Mouse (Mus musculus): ENCODE results near the gene Celf6. TPM values are rescaled to one million over a fixed set of nuclear protein-coding genes. Genes with fewer than 3 reads are reported as not detected.

Celf6 gene
- polyA plus RNA-seq, 1 experiment from 2014 or later, result 2.9 TPM

- Histone ChIP-seq H3K27me3 (replicated peaks; ENCODE audit: control insufficient read depth, insufficient read depth, low read length) (no peaks in the 10 kb centered on the region), H3K9ac (ENCODE audit: low read depth, low read length) (no peak overlapping the region), H3K36me3 (ENCODE audit: control insufficient read depth, insufficient read depth, low read length) (no peaks in the 10 kb centered on the region), H3K4me2 (ENCODE audit: low read depth, low read length) (no peak overlapping the region), H3K4me1 (ENCODE audit: control insufficient read depth, insufficient read depth, low read length) (no peaks in the 10 kb centered on the region), H3K9me3 (ENCODE audit: control insufficient read depth, low read length) (no peaks in the 10 kb centered on the region), H3K27ac (ENCODE audit: low read length) (no peak overlapping the region), H3K4me3 (ENCODE audit: low read length) (no peak overlapping the region)
- 78% methylated on average over 2 of the region's 2 CpGs for WGBS
- no peak for ATAC-seq
These were observed 33.2 kb downstream of the Celf6 start for GRCm38 (mm10) chr9:59610950-59611349.

- Histone ChIP-seq H3K4me2 (ENCODE audit: low read depth, low read length) (no peak overlapping the region), H3K4me3 (ENCODE audit: low read length) (no peak overlapping the region), H3K9me3 (ENCODE audit: control insufficient read depth, low read length) (no peaks in the 10 kb centered on the region), H3K9ac (ENCODE audit: low read depth, low read length) (no peak overlapping the region), H3K36me3 (ENCODE audit: control insufficient read depth, insufficient read depth, low read length) (no peaks in the 10 kb centered on the region), H3K27me3 (replicated peaks; ENCODE audit: control insufficient read depth, insufficient read depth, low read length) (no peaks in the 10 kb centered on the region), H3K27ac (ENCODE audit: low read length) (no peak overlapping the region), H3K4me1 (ENCODE audit: control insufficient read depth, insufficient read depth, low read length) (0 out of 2 replicates have a peak, but pooled peaks cover 3% of the 10 kb centered on the region)
- ATAC-seq, result no peak
- WGBS, result 80% methylated on average over 2 of the region's 2 CpGs
These were observed 38.1 kb downstream of the Celf6 start for GRCm38 (mm10) chr9:59615797-59616196.

DNA sequence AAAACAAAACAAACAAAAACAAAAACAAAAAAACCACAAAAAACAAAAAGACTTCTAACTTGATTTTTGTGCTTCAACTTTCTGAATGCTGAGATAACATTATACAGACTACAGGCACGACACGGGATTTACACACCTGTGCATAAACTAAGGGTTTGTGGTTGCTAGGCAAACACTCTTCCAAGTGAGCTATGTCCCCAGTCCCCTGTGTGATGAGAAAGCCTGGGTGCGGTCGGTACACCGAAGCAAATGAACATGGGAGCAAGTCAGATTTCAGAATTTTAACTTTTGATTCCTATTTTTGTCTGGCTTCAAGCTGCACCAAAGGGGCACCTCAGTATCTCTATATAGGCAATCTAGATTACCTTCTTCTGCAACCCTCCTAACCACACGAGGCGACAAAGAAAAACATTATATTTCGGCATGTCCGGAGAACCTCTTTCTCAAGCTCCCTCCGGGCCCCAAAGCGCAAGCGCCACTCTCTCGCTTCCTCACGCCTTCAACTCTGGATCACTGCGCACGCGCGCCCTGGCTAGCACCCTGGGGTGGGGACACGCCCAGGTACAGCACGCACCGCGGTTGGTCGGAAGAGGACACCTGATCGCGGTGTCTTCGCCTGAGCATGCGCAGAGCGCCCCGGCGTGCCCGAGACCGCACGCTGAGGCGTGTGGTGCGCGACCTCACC is 39.0 kb downstream of the Celf6 start, which contains the start of gene Parp6:
Gene Parp6 (plus strand): TSS at position 663 of the 685 bp plus-strand sequence.
- ATAC-seq, result peak; percentile 100
- H3K9me3 ChIP-seq (ENCODE audit: control insufficient read depth, low read length), result no peaks in the 10 kb centered on the region
- peak within 1 kb of the TSS; percentile 92 for H3K27ac ChIP-seq (ENCODE audit: low read length)
- peak within 1 kb of the TSS; percentile 96 for H3K9ac ChIP-seq (ENCODE audit: low read depth, low read length)
- no peaks in the 10 kb centered on the region for H3K36me3 ChIP-seq (ENCODE audit: control insufficient read depth, insufficient read depth, low read length)
- H3K4me3 ChIP-seq (ENCODE audit: low read length), result peak within 1 kb of the TSS; percentile 97
- under 1% methylated on average over 36 of the region's 36 CpGs for WGBS
- H3K4me1 ChIP-seq (ENCODE audit: control insufficient read depth, insufficient read depth, low read length), result 0 out of 2 replicates have a peak, but pooled peaks cover 3% of the 10 kb centered on the region
- H3K4me2 ChIP-seq (ENCODE audit: low read depth, low read length), result peak within 1 kb of the TSS; percentile 67
- H3K27me3 ChIP-seq (replicated peaks; ENCODE audit: control insufficient read depth, insufficient read depth, low read length), result no peaks in the 10 kb centered on the region

DNA sequence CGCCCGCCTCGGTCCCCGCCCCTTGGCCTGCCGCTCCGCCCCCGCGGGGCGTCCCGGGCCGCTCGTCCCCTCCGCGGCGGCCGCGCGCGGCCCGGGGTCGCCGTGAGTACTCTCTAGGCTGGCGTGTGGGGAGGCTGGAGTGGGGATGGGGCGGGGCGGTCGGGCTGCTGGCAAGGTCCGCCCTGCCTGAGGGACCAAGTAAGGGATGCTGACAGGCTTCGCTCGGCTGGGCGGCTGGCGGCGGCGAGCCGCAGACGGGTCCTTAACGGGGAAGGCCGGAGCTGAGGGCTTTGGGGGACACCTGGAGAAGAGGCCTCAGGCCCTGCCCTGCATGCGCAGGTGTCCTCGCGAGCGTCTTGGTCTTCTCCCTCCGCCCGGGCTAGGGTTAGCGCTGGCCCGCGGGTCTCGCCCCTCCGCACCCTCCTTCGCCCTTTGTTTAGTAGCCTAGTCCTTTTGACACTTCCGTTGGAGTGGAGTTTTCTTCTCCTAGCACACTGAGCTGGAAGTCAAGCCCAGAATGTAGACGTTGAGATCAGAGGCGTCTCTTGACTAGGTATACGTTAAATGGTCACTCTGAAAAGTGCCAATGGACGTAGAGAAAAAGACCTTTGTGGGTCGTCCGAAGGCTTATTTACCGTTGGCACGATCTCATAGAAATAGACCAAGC is 39.7 kb downstream of the Celf6 start:
- 1% methylated on average over 56 of the region's 58 CpGs for WGBS
- H3K9me3 ChIP-seq (ENCODE audit: control insufficient read depth, low read length), result no peaks in the 10 kb centered on the region
- H3K4me2 ChIP-seq (ENCODE audit: low read depth, low read length), result peak overlapping the region; percentile 67
- H3K4me1 ChIP-seq (ENCODE audit: control insufficient read depth, insufficient read depth, low read length), result 0 out of 2 replicates have a peak, but pooled peaks cover 3% of the 10 kb centered on the region
- peak overlapping the region; percentile 97 for H3K4me3 ChIP-seq (ENCODE audit: low read length)
- H3K27ac ChIP-seq (ENCODE audit: low read length), result peak overlapping the region; percentile 92
- no peaks in the 10 kb centered on the region for H3K36me3 ChIP-seq (ENCODE audit: control insufficient read depth, insufficient read depth, low read length)
- ATAC-seq, result no peak
- H3K9ac ChIP-seq (ENCODE audit: low read depth, low read length), result peak overlapping the region; percentile 96
- H3K27me3 ChIP-seq (replicated peaks; ENCODE audit: control insufficient read depth, insufficient read depth, low read length), result no peaks in the 10 kb centered on the region

DNA sequence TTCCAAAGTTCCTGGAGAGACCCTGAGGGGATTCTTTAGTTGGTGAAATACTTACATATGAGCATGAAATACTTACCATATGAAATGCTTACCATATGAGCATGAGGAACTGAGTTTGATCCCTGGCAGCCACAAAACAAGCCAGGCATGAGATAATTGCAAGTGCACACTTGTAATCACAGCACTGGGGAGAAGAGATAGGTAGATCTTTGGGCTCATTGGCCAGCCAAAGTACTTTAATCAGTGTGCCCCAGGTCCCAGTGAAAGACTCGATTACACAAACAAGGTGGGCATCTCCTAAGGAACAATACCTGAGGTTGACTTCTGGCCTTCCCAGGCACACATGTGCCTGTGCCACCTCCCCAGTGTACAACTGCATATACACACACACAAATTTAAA is 60.7 kb downstream of the Celf6 start:
- Histone ChIP-seq H3K9me3 (ENCODE audit: control insufficient read depth, low read length) (no peaks in the 10 kb centered on the region), H3K9ac (ENCODE audit: low read depth, low read length) (no peak overlapping the region), H3K4me3 (ENCODE audit: low read length) (no peak overlapping the region), H3K27ac (ENCODE audit: low read length) (no peak overlapping the region), H3K27me3 (replicated peaks; ENCODE audit: control insufficient read depth, insufficient read depth, low read length) (no peaks in the 10 kb centered on the region), H3K36me3 (ENCODE audit: control insufficient read depth, insufficient read depth, low read length) (peaks cover 5% of the 10 kb centered on the region; the same call in 1 of the 2 replicates), H3K4me2 (ENCODE audit: low read depth, low read length) (no peak overlapping the region), H3K4me1 (ENCODE audit: control insufficient read depth, insufficient read depth, low read length) (peaks cover 4% of the 10 kb centered on the region; the same call in 1 of the 2 replicates)
- no peak for ATAC-seq
- 86% methylated on average over 1 of the region's 1 CpGs for WGBS

GRCm38 (mm10) chr9:59639936-59640335 is 62.2 kb downstream of the Celf6 start:
- WGBS, result 94% methylated on average over 4 of the region's 4 CpGs
- peaks cover 4% of the 10 kb centered on the region; the same call in 1 of the 2 replicates for H3K4me1 ChIP-seq (ENCODE audit: control insufficient read depth, insufficient read depth, low read length)
- H3K9me3 ChIP-seq (ENCODE audit: control insufficient read depth, low read length), result no peaks in the 10 kb centered on the region
- H3K4me2 ChIP-seq (ENCODE audit: low read depth, low read length), result no peak overlapping the region
- no peak overlapping the region for H3K27ac ChIP-seq (ENCODE audit: low read length)
- no peaks in the 10 kb centered on the region for H3K27me3 ChIP-seq (replicated peaks; ENCODE audit: control insufficient read depth, insufficient read depth, low read length)
- H3K36me3 ChIP-seq (ENCODE audit: control insufficient read depth, insufficient read depth, low read length), result peaks cover 5% of the 10 kb centered on the region; the same call in 1 of the 2 replicates
- H3K4me3 ChIP-seq (ENCODE audit: low read length), result no peak overlapping the region
- H3K9ac ChIP-seq (ENCODE audit: low read depth, low read length), result no peak overlapping the region
- no peak for ATAC-seq

DNA sequence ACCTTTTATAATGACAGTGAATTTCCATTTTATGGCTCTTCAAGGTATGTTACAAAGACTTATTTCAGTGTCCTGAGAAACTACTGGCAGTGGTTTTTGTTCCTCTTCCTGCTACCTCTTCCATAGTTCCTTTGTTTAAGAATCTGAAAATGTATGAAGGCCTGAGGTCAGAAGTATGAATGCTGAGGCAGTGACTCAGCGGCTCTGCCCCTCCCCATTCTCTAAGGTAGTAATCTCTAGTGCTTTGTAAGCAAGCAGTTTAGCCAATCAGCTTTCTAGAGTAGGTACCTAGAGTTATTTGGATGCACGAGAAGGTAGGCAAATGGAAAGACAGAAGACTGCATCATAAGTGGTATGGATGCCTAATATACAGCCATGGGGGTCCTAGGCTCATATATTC is 63.6 kb downstream of the Celf6 start:
- Histone ChIP-seq H3K4me2 (ENCODE audit: low read depth, low read length) (no peak overlapping the region), H3K27ac (ENCODE audit: low read length) (peak overlapping the region; percentile 33; the same call in 1 of the 2 replicates), H3K9ac (ENCODE audit: low read depth, low read length) (no peak overlapping the region), H3K4me1 (ENCODE audit: control insufficient read depth, insufficient read depth, low read length) (peaks cover 4% of the 10 kb centered on the region; the same call in 1 of the 2 replicates), H3K27me3 (replicated peaks; ENCODE audit: control insufficient read depth, insufficient read depth, low read length) (no peaks in the 10 kb centered on the region), H3K36me3 (ENCODE audit: control insufficient read depth, insufficient read depth, low read length) (peaks cover 3% of the 10 kb centered on the region; the same call in 1 of the 2 replicates), H3K9me3 (ENCODE audit: control insufficient read depth, low read length) (no peaks in the 10 kb centered on the region), H3K4me3 (ENCODE audit: low read length) (no peak overlapping the region)
- 71% methylated on average over 2 of the region's 2 CpGs for WGBS
- no peak for ATAC-seq

- Histone ChIP-seq H3K27me3 (replicated peaks; ENCODE audit: control insufficient read depth, insufficient read depth, low read length) (no peaks in the 10 kb centered on the region), H3K27ac (ENCODE audit: low read length) (no peak overlapping the region), H3K36me3 (ENCODE audit: control insufficient read depth, insufficient read depth, low read length) (0 out of 2 replicates have a peak, but pooled peaks cover 2% of the 10 kb centered on the region), H3K9me3 (ENCODE audit: control insufficient read depth, low read length) (no peaks in the 10 kb centered on the region), H3K9ac (ENCODE audit: low read depth, low read length) (no peak overlapping the region), H3K4me2 (ENCODE audit: low read depth, low read length) (no peak overlapping the region), H3K4me3 (ENCODE audit: low read length) (no peak overlapping the region), H3K4me1 (ENCODE audit: control insufficient read depth, insufficient read depth, low read length) (peaks cover 5% of the 10 kb centered on the region; the same call in 1 of the 2 replicates)
- no peak for ATAC-seq
- WGBS, result 92% methylated on average over 4 of the region's 4 CpGs
These were observed 72.2 kb downstream of the Celf6 start for GRCm38 (mm10) chr9:59649911-59650310.

DNA sequence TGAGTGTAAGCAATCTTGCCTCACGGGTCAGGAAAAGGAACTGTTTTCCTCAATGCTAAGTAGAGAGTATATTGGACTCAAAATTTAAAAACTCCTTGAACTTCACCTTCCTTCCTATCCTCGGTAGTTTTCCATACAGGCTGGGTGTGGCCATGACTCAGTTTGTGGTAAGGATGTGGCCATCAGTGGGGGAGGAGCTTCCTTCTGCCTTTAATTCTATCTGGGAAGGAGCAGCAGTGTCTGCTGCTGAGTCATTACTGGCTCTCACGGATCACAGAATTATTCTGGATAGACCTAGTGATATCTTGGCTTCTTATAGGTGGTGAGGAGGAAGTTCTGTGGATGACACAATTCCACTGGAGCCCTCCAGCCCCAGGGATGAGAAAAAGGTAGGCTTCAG is 75.7 kb downstream of the Celf6 start:
- H3K27ac ChIP-seq (ENCODE audit: low read length), result peak overlapping the region; percentile 26; the same call in 1 of the 2 replicates
- H3K4me1 ChIP-seq (ENCODE audit: control insufficient read depth, insufficient read depth, low read length), result peaks cover 19% of the 10 kb centered on the region
- no peak overlapping the region for H3K9ac ChIP-seq (ENCODE audit: low read depth, low read length)
- H3K9me3 ChIP-seq (ENCODE audit: control insufficient read depth, low read length), result no peaks in the 10 kb centered on the region
- no peak for ATAC-seq
- H3K4me2 ChIP-seq (ENCODE audit: low read depth, low read length), result no peak overlapping the region
- no peaks in the 10 kb centered on the region for H3K27me3 ChIP-seq (replicated peaks; ENCODE audit: control insufficient read depth, insufficient read depth, low read length)
- WGBS, result 25% methylated on average over 3 of the region's 3 CpGs
- 0 out of 2 replicates have a peak, but pooled peaks cover 2% of the 10 kb centered on the region for H3K36me3 ChIP-seq (ENCODE audit: control insufficient read depth, insufficient read depth, low read length)
- H3K4me3 ChIP-seq (ENCODE audit: low read length), result no peak overlapping the region
